Mouse (Mus musculus) c-Kit-positive CD71-positive TER-119-positive erythroid progenitor cells, embryonic 14.5 days (primary cell): ENCODE measurements around the gene Prkce.

ENCODE experiments used
- DNase-seq: peaks from one replicate; pipeline ENCODE4 v3.0.0-alpha.2; 2013; ENCODE audit warnings: low spot score

Gene Prkce

DNA sequence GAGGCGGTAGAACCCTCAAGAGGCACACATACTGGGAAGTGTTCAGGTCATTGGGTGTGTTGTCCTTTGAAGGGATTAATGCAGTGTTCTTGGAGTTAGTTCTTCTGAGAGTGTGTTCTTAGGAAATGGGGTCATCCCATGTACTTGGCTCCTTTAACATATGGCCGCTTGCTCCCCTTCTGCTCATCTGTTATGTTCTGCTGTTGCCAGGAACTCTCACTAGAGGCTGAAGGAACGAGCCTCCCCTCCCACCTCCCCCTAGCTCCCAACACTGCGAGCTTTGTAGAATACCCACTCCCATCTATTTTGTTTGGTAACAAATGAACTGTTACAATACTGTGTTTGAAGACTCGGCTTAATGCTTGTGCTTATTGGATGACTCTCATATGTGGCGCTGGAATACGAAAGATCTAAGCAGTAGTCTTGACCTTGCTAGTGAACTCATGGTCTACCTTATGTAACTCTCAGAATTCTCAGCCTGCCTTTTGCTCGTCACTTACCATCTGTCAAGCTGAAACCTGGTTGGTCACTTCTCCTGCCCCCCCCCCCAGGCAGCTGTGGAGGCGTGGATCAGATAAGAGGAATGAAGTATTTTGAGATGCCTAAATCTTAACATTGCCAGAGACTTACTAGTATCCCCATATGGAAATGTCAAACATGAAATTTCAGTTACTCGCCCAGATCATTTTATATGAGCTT is 58.1 kb downstream of the Prkce start:
- DNase-seq: no peak

DNA sequence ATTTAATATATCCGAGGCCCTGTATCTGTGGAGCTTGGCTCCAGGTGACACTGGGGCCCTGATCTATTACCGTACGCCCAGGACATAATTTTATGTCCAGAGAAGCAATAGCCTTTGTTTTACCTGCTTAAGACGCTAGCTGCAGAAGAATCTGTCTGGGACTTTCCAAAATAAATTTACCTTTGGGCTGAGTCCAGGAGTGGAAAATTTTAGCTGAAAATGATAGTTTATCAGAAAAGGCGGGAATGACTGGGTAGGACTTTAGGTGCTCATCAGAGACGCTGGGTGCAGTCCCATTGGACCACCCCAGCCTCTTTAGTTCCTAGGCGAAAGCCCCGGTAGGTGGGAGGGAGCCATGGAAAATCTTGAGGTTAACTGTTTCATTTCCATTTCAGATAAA is 58.6 kb downstream of the Prkce start:
- no peak for DNase-seq

DNA sequence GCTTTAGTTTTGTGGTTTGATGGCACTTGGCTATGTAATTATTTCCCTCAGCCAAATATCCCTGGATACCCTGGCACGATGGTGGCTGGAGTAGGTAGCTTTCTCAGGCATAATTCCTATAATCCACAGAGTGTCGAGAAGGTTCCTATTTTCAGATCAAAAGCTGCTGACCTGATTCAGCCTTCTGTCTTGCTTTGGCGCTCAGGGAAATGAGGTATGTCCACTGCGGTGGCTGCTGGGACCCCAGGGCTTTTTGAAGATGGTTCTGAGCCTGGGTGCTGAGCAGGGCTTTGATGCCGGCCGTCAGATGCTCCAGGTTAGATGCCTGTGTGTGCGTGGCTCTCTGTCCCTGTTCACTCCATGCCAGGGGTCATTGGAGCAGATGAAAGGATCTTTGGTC is 59.0 kb downstream of the Prkce start:
- DNase-seq: no peak

DNA sequence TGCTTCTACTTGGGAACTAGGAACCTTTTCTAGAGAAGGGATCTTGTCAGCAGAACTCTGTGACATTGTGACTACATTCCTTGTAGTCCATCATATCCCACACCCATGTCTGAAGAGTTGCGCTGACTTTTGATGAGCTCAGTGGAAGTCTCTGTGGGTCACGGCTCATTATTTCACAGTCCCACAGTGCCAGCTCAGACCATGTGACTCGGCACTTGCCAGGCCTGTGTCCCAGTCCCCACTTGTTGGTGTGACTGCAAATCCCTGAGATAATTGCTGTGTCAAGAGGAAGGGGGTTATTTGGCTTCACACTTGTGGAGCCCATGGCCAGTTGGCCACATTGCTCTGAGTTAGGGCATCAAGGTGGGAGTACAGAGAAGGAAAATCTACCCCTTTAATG is 59.8 kb downstream of the Prkce start:
- no peak for DNase-seq

DNA sequence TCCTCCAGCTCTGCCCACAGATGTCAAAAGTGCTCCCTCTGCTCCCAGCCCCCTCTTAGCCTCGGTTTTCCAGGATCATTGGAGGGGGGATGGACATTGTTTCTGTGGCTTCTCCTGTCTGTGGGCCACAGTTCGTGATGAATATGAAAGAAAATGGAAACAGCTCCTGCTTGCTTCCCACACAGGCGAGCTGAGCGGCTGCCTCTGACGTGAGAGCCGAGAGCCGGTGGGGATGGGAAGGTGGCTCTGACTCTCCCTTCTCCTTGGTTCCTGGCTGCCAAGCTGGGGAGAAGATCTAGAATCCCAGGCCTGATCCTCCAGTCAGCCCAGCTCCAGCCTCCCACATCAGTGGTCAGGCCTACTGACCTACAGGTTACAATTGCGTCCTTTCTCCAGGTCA is 61.3 kb downstream of the Prkce start:
- no peak for DNase-seq

DNA sequence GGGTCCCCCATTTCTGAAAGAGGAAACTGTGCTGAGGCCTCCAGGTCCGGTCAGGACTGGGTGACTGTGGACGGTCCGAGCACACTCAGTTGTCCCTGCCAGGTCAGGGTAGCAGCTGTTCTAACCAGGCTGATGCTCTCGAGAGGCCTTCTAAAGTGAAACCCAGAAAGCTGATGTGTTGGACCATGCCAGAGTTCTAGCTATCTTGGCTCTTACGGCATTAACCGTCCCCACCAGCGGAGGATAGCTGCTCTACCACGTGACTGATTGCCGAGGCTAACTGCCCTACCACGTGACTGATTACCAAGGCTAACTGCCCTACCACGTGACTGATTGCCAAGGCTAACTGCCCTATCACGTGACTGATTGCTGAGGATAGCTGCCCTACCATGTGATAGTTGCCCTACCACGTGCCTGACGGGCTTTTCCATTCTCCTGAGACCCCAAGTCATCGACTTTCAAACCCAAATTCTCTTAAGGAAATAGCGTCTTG is 62.6 kb downstream of the Prkce start:
- DNase-seq: no peak

DNA sequence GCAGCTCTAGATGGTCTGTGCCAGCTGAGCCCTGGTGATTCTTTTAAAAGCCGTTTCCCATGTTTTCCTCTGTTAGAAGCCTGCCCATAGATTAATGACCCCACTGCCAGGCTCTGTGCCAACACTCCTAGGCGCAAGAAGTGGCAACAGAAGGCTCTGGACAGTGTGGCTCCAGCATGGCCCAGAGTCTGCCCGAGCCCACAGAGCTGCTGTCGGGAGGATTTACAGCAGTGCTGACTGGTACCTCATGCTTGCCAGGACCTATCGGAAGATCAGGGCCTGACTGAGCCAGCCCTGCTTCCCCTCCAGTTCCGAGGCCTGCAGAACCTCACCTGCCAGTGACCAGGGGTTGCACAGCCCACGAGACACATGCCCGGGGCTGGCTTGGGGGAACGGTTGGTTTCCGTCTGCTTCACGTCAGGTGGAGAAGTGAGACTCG is 64.2 kb downstream of the Prkce start:
- no peak for DNase-seq

DNA sequence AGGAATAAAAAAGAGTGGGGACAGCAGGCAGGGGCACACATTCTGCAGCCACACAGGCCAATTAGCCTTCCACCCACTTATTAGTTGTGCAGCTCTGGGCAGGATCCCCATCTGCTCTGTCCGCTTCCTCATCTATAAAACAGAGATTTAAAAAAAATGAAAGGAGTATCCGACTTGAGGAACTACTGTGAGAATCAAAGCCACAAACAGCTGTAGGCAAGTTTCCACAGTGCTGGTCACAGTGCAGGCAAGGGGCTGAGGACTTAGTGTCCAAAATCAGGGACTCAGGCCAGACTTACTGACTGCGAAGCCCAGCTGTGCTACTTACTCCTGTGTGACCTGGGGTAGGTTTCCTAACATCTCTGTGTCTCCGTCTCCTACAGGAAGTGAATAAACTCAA is 64.7 kb downstream of the Prkce start:
- DNase-seq: no peak

DNA sequence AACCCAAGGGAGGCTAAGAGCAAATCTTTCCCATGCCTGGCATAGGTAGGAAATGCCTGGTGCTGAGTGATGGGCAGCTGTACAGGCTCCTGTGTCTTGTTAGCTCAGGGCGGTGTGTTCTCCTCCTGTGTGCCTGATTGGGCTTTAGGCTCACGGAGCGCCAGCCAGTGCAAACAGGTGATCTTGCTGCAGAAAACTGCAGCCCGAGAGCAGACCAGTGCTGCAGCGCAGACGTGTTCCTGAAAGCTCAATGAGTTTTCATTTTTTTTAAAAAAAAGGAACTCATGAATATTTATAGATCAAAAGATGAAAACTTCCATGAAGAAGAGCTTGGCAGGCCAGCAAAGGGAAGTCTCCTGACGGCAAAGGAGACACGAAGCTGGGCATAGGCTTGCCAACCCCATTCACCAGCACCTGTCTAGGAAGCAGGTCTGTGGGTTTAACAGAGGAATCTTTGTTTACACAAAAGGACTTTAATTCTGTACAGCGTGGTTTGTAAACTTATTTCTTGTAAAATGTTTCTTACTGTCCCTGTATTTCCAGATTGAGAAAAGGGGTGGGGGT is 67.1 kb downstream of the Prkce start:
- DNase-seq: no peak

DNA sequence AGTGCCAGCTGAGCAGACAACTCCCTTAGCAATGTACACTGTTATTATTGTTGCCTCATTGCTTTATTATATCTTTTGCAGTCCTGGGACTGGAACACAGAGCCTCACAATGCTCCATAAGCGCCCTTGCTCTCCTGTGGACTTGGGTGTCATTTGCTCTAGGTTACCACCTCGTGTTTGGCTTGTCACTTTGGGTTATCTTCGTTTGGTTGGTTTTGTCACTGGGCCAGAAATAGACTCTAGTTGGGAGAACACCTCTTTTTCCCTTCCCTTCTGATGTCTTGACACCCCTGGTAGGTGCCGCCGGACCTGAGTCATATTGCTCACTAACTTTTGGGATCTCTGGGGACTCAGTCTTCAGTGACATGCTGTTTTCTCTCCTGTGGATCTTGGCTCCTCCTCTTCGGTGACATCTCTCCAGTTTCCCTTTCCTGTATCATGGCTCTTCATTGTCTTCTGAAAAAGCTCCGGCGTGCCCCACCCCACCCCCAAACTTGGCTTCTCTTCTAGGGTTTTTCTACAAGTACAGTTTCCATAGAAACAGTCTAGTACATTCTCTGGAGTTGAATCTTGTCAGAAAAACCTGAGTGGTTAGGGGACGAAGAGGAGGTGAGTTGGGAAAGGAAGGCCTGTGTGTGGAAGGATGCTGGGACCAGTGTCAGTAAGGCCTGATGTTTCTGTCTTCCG is 68.6 kb downstream of the Prkce start:
- no peak for DNase-seq

DNA sequence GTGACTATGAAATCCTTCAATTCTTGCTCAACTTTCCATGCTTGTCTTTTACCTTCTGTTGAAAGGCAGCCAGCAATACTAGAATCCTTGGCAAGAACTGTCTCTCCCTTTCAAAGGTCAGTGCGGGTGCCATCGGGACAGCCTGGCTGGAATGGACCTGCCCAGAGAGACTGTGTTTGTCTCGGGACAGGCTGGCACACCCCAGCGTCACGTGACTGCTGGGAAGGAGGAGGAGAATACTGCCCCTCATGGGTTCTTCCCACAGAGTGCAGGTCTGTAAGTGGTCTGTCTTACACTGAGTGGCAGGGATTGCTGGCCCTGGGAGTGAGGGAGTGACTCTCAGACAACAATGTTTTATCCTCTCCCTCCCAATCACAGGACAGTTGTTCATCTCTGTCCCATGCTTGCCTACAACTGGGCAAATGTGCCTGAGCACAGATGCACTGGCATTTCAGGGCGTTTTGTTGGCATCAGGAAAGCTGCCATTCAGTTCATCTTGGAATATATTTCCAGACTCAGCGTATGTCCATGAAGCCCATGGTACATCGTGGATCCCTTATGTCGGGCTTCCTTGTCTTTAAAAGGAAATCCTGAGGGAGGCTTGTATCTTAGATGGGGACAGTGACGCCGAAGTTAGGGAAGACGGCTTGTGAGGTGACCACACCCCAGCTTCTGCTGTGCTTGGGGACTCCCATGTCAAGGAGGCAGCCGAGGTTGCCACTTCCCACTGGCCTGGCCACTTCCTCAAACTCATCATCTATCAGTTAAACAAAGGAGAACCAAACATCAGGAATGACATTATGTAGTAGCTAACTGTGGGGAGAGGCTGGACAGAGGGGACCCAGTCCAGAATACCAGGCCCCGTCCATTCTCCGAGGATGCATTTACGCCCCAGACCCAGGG is 69.5 kb downstream of the Prkce start:
- DNase-seq: no peak

DNA sequence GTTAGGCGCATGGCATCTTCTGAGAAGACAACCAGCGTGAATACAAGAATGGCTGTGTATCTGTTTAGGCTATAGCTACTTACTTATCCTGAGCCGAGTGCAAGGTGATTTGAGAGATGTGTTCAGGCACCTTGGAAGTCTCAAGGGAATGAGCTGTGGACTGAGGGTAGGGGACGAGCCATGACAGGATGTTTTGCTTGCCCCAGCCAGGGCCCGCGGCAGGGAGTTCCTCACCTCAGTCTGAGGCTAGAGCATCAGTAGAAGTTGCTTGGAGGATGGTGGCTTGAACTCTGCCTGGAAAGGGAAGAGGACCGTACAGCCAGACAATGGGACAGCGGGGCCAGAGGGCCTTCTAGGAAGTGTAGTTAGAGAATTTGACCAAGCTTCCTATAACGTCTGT is 74.7 kb downstream of the Prkce start:
- no peak for DNase-seq

DNA sequence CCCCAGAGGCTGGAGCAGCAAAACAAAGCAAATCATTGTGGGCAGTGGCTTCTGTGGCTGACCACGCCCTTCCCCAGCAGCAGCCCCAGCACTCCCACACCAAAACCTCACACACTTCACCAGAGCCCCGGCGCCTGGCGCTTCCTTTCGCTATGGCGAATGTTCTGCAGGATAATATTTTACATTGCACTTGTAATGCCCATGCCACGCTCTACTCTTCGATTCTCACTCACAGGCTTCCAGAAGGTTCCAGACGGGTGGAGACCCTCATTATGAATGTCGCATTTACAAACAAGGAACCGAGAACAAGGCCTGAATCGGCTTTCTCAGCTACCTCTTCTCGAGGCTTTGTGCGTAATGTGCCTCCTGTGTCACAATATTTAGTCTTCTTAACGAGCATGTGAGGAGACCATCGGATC is 75.5 kb downstream of the Prkce start:
- DNase-seq: no peak

DNA sequence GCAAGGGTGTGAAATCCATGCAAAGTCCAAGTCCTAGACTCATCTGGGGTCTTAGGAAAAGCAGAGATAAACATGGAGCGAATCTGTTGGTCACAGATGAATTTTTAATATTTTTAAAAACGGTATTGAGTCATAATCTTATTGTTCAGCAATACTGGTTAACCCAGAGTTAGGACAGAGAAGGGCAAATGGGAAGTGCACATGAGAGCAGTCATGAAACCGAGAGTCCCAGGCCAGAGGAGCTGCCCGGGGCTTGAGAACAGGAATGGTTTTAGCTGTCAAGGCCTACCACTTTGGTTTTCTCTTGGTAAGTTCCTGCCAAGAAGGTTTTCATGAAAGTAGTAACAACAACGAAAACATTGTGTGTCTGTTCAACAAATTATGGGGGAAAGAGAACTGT is 76.8 kb downstream of the Prkce start:
- no peak for DNase-seq

DNA sequence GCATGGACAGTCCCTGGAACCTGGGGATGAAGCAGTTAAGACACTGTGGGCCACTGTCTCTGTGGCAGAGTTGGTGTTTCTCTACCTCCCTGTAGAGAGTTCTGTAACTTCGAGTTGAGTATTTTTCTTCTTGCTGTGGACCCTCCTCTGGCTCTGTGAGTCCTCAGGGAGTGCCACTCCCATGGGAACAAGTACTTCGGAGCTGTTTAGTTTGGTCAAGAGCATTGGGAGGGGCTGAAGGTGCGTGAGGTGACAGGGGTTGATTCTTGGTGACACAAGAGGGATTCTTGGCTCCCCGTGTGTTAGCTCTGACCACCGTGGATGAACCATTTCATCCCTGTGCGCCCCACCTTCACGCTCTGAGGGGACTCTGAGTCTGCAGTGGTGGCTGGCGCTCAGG is 81.2 kb downstream of the Prkce start:
- DNase-seq: no peak

DNA sequence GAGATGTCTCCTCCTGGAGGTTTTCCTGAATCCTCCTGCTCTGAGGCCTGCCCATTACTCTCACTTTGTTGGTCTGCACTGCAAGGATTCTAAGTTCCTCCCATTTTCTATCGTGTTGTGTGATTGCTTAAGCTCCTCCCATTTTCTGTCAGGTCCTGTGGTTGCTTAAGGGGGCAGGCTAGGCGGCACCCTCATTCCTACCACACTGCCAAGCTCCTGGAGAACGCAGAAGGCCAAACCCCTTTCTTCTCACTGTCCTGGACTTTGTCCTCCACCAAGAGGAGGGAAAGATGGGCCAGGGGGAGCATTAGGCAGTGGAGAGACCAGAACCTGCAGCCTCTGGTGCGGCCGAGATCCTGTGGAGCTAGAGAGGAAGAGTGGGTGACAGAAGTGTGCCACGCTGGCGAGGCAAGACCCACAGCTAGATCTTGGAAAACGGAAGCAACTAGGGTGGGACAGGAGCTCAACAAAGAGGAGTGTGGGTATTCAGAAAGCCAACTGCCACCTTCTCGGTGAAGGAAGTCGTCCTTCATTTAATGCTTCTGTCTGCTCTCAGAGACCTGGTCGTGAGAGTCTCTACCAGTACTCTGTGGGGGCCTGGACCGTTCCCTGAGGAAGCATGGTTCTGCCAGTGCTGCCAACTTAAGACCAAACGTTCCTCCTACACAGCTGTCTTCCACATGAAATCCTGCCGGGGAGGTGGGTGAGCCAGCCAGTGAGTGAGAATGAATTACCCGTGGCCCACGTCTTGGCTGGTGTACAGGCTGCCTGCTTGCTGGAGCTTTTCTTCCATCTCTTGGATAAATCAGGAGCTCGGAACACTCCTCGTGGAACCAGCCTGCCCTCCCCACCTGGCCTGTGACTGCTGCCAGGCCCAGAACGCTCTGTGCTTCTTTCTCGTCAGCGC is 82.2 kb downstream of the Prkce start:
- DNase-seq: no peak

DNA sequence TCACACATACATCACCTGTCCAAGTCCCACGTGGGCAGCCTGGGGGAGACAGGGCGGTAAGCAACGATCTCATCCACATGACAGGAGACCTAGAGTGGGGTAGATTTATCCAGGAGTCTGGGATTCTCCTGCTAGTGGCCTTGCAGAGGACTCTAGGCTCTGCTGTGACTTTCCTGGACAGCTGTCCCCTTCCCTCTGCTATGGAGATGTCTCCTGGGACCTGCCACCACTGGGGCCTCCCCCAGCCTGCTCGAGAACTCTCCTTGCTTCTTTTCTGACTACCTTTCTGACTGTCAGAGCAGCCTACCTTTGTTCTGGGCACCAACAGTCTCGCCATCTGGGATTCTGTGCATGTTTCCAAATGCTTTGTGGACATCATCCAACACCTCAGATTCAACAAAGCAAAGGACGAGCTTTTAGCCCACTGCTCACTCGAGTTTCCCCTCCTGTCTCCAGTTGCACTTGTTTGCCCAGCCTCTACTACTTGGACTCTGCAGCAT is 82.9 kb downstream of the Prkce start:
- no peak for DNase-seq

DNA sequence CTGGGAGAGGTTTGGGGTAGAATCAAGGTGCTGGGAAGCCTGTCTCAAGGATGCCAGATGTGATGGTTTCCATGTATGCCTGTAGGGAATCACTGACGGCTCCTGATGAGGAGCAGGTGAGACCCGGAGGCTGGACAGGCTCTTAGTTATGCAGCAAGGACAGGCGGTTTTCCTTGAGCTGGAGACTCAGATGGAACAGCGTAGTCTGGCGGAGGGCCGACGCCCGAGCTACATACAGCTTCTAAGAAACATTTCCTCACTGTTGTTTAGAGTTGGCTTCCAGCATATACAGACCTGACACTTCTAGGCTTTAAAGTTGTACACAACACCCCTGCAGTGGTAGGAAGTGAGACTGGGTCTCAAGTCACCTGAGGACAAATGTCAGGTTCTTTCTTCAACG is 86.3 kb downstream of the Prkce start:
- DNase-seq: no peak

DNA sequence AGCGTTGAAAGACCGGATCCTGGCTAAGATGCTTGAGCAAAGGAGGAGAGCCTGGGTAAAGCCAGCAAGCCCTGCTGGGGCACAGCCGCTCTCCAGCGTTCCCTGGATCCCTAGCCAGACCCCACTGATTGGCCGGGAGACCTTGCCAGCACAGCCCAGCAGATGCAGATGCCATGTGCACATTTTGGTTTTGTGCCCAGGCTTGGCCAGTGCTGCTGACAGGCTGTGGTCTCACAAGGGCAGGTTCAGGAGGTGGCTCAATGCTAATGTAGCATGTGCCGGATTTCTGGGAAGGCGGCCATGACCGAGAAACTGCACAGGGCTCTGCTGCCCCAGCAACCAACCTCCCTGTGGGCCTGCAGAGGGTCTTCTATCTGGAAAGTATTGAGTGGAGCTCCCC is 86.7 kb downstream of the Prkce start:
- DNase-seq: no peak

DNA sequence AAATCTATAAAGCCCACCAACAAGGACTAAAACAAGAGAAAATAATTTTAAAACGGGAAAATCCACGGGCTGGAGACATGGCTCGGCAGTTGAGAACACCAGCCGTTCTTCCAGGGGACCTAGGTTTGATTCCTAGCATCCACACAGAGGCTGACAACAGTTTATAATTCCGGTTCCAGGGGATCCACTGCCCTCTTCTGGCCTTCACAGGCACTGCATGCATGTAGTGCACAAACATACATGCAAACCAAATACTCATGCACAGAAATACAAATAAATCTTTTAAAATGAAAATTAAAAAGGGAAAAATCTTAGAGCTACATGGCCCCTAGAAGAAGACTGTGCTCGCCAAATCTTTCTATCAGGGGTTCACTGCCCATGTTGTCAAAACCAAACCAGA is 87.4 kb downstream of the Prkce start:
- no peak for DNase-seq

DNA sequence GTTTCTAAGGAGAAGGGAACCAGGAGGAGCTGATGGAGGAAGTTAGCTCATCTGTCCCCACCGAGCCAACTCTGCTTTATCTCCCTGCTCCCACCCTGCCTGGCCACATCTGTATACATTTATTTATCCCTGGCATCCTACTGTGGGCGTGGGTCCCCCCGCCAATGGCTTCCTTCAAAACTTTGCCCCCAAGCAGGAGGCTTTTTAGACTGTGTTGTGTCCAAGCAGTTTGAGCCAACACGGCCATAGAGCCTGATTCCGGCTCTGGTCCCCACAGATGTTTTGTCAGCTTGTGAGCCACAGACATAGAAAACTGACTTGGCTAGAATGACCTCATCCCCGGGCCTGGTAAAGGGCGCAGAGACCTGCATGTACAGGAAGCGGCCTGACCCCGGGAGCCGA is 89.1 kb downstream of the Prkce start:
- DNase-seq: no peak
